Mouse (Mus musculus) forebrain, embryonic 12.5 days (tissue): ENCODE results near the gene Tifab. TPM values are rescaled to one million over a fixed set of nuclear protein-coding genes. Genes with fewer than 3 reads are reported as not detected.
"Not testable (repeated sequence)": the region's sequence is repeated elsewhere in the genome, so short reads cannot be mapped to it uniquely, and the experiment has no call there.

ENCODE experiments used
- ATAC-seq: fragments of 200-750 bp; cut with Nextera tagmentation; 2 replicates; pipeline ENCODE4 v1.8.0; 2017; ENCODE audit warnings: moderate TSS enrichment; ENCODE audit not compliant: low FRiP score
- H3K27ac ChIP-seq: fragments of 300-500 bp; sonication (generic); 2 replicates; pipeline ENCODE4 v1.5.1; 2016; ENCODE audit warnings: mild to moderate bottlenecking
- H3K27me3 ChIP-seq: fragments of 300-500 bp; sonication (generic); 2 replicates; pipeline ENCODE4 v1.6.1; 2016; ENCODE audit warnings: mild to moderate bottlenecking
- H3K36me3 ChIP-seq: fragments of 300-500 bp; sonication (generic); replicated peaks from 2 replicates; pipeline ENCODE4 v1.6.1; 2016; ENCODE audit warnings: mild to moderate bottlenecking
- H3K4me1 ChIP-seq: fragments of 300-500 bp; sonication (generic); 2 replicates; pipeline ENCODE4 v1.6.1; 2016
- H3K4me2 ChIP-seq: fragments of 300-500 bp; sonication (generic); 2 replicates; pipeline ENCODE4 v1.6.1; 2016; ENCODE audit warnings: mild to moderate bottlenecking, moderate library complexity
- H3K4me3 ChIP-seq: fragments of 300-500 bp; sonication (generic); replicated peaks from 2 replicates; pipeline ENCODE4 v1.5.1; 2016; ENCODE audit warnings: mild to moderate bottlenecking
- H3K9ac ChIP-seq: fragments of 300-500 bp; sonication (generic); 2 replicates; pipeline ENCODE4 v1.6.1; 2016; ENCODE audit warnings: mild to moderate bottlenecking
- H3K9me3 ChIP-seq: fragments of 300-500 bp; sonication (generic); 2 replicates; pipeline ENCODE4 v1.6.1; 2016
- WGBS: fragments of 180-500 bp; shearing (Covaris S2); methylation state at CpG from one replicate; pipeline ENCODE4 v1.1.7; 2016; 5-methylcytosine and 5-hydroxymethylcytosine counted together
- polyA plus RNA-seq: library from polyadenylated mRNA; unstranded; fragments of >200 nt; fragmentation: Nextera tagmentation; extraction: Ambion mirVana; gene quantifications from 2 replicates; pipeline ENCODE4 v1.2.1, GENCODE M21; 2016

Tifab gene
- polyA plus RNA-seq, 1 experiment from 2014 or later: 0.77 TPM

DNA sequence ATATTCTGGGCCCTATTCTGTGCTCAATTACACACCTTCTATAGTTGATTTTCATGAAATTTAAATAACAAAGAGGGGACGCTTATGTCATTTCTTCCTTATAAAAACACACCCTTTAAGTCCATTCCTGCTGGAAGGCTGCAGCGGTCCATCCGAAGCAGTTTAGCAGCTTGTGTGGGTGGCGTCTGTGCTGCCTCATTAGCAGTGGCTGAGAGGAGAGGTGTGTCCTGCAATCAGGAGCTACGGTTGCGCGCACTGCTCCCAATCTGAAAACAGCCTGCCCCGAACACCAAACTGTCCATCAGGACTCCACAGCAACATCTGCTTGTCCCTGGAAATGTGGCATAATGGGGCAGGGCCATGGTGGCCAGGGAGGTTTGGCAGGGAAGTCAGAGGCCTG lies 20.8 kb upstream of the Tifab start:
- no peak overlapping the region for H3K9ac ChIP-seq
- no peaks in the 10 kb centered on the region for H3K9me3 ChIP-seq
- H3K4me3 ChIP-seq: no peak overlapping the region
- peaks cover 53% of the 10 kb centered on the region for H3K27me3 ChIP-seq
- WGBS: 26% methylated on average over 8 of the region's 8 CpGs
- H3K36me3 ChIP-seq: no peaks in the 10 kb centered on the region
- H3K27ac ChIP-seq: peak overlapping the region; percentile 83
- H3K4me1 ChIP-seq: peaks cover 35% of the 10 kb centered on the region
- peak; percentile 73 for ATAC-seq
- H3K4me2 ChIP-seq: no peak overlapping the region

DNA sequence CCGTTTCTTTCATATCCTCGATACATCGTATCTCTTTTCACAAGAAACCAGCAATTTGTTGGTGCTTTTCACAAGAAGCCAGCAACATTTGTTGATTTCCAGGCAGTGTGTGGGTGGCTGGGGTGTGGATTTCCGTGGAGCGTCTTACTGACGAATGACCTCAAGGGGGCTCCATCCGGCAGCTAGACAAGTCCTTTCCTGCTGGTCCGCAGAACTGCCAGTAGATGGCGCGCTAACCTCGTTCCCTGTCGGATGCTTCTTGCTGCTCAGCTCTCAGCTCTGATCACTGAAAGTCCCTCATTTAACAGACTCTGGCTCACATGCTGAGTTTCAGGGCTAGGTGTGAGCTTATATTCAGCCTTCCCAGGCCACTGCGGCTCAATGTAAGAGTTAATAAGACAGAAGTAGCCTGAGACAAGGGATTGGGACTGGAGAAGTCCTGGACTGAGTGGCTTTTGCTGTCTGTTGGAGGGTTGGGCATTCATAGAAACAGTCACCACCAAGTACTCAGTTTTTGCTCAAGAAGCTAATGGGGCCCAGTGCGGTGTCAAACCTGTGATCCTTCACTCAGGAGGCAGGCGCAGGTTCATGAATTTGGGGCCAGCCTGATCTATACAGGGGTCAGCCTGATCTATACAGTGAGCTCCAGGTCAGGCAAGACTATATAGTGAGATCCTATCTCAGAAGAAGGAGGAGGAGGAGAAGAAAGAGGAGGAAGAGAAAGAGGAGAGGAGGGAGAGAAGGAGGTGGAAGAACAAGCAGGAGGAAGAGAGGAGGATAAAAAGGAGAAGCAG lies 19.0 kb upstream of the Tifab start:
- H3K4me1 ChIP-seq: peaks cover 32% of the 10 kb centered on the region
- no peaks in the 10 kb centered on the region for H3K9me3 ChIP-seq
- no peak overlapping the region for H3K4me2 ChIP-seq
- WGBS: 10% methylated on average over 15 of the region's 15 CpGs
- H3K4me3 ChIP-seq: no peak overlapping the region
- peaks cover 42% of the 10 kb centered on the region for H3K27me3 ChIP-seq
- peak; percentile 77 for ATAC-seq
- no peak overlapping the region for H3K9ac ChIP-seq
- 0 out of 2 replicates have a peak overlapping the region, but pooled peaks have one; percentile 36 for H3K27ac ChIP-seq
- H3K36me3 ChIP-seq: no peaks in the 10 kb centered on the region

DNA sequence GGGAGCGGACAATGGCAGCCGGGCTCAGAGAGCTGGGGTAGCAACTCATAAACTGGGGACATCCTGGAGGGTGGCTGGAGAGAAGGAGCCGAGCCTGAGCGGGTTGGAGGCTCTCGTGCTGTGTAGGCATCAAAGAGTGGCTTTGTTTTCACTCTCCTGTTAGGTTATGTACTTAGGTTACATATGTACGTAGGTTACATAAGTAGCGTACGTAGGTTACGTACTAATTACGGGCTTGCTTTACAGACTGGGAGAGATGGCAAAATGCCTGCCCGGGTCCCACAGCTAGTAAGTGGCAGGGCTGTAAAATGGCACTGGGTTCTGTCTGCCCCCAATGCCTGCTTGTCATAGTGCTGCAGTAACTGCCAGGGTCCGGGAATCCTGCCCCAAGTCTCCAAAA lies 18.3 kb upstream of the Tifab start:
- Histone ChIP-seq H3K4me1 (peaks cover 32% of the 10 kb centered on the region), H3K27ac (no peak overlapping the region), H3K9ac (no peak overlapping the region), H3K9me3 (no peaks in the 10 kb centered on the region), H3K4me3 (no peak overlapping the region), H3K36me3 (no peaks in the 10 kb centered on the region), H3K27me3 (peaks cover 37% of the 10 kb centered on the region), H3K4me2 (no peak overlapping the region)
- 64% methylated on average over 12 of the region's 12 CpGs for WGBS
- no peak for ATAC-seq

DNA sequence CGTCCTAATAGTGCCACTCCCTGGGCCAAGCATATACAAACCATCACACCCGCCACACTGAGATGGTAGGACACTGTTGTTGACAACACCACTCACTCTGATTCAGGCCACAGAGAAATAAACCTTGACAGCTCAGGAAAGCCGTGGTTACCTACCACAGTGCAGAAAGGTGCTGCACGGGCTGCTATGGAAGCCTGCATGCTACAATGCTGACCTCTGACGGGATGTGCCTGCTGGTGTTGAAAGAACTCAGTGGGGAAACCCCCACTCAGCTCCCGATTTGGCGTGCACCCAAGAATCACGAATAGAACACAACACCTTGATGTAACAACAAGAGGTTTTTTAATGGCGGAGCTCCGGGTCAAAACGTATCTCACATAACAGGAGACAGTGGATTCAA lies 17.1 kb upstream of the Tifab start:
- not testable (repeated sequence) for H3K27ac ChIP-seq, H3K4me3 ChIP-seq, H3K9ac ChIP-seq, ATAC-seq, H3K36me3 ChIP-seq, H3K4me2 ChIP-seq, H3K9me3 ChIP-seq
- H3K27me3 ChIP-seq: peaks cover 37% of the 10 kb centered on the region
- 85% methylated on average over 11 of the region's 11 CpGs for WGBS
- peaks cover 32% of the 10 kb centered on the region for H3K4me1 ChIP-seq

DNA sequence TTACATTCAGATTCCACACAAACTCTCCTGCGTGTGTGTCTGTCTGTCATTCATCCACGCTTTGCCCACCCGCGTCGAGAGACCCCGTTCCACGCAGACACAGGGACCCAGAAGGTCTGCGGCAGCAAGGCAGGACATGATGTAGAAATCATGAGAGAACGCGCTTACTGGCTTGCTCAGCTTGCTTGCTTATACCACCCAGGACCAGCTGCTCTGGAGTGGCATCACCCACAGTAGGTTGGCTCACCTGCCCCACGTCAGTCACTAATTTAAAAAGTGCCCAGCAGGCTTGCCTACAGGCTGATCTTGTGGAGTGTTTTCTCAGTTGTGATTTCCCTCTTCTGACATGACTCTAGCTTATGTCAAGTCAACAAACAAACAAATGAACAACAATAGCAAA lies 15.5 kb upstream of the Tifab start:
- not testable (repeated sequence) for H3K9me3 ChIP-seq, H3K4me2 ChIP-seq, ATAC-seq, H3K27ac ChIP-seq, H3K36me3 ChIP-seq, H3K4me3 ChIP-seq, H3K9ac ChIP-seq
- 91% methylated on average over 11 of the region's 11 CpGs for WGBS
- Histone ChIP-seq H3K4me1 (peaks cover 22% of the 10 kb centered on the region), H3K27me3 (peaks cover 24% of the 10 kb centered on the region)

DNA sequence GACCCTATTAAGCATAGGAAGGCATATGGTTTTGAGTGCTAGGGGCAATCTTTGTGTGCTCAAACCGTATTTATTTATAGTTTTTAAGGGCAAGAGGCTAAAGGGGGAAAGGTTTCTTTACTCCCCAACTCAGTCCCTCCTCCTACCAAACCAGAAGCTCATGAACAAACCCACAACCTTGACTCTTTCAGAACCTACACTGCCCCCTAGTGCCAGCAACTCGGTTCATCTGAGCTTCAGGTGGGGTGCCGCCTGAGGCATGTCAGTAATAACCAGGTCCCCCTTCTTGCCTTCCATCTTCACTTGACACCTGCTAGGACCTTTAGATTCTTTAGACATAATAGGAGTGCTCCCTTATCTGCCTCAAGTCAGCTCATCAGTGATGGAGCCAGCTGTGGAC lies 12.5 kb upstream of the Tifab start:
- 56% methylated on average over 3 of the region's 3 CpGs for WGBS
- Histone ChIP-seq H3K36me3 (no peaks in the 10 kb centered on the region), H3K9ac (no peak overlapping the region), H3K27ac (no peak overlapping the region), H3K9me3 (no peaks in the 10 kb centered on the region), H3K27me3 (0 out of 2 replicates have a peak, but pooled peaks cover 5% of the 10 kb centered on the region), H3K4me3 (no peak overlapping the region), H3K4me1 (no peaks in the 10 kb centered on the region), H3K4me2 (no peak overlapping the region)
- ATAC-seq: no peak

DNA sequence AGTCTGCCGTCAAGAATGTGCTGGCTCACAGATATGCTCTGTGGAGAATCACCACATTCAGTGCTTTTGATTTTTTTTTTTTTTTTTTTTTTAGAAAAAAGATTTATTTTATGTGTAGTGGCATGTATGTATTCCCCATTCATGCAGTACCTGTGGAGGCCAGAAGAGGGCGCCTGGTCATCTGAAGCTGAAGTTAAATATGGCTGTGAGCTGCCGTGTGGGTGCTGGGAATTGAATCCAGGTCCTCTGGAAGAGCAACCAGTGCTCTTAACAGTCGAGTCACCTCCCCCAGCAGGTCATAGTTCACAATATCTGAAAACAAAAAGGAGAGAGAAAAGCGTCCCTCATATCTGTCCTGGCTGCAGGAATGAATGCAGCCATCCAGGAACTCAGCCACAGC lies 11.0 kb upstream of the Tifab start:
- H3K36me3 ChIP-seq: no peaks in the 10 kb centered on the region
- H3K27ac ChIP-seq: no peak overlapping the region
- no peaks in the 10 kb centered on the region for H3K9me3 ChIP-seq
- no peak overlapping the region for H3K4me2 ChIP-seq
- no peak overlapping the region for H3K4me3 ChIP-seq
- H3K4me1 ChIP-seq: no peaks in the 10 kb centered on the region
- WGBS: 81% methylated on average over 5 of the region's 5 CpGs
- ATAC-seq: no peak
- H3K9ac ChIP-seq: no peak overlapping the region
- 0 out of 2 replicates have a peak, but pooled peaks cover 2% of the 10 kb centered on the region for H3K27me3 ChIP-seq

DNA sequence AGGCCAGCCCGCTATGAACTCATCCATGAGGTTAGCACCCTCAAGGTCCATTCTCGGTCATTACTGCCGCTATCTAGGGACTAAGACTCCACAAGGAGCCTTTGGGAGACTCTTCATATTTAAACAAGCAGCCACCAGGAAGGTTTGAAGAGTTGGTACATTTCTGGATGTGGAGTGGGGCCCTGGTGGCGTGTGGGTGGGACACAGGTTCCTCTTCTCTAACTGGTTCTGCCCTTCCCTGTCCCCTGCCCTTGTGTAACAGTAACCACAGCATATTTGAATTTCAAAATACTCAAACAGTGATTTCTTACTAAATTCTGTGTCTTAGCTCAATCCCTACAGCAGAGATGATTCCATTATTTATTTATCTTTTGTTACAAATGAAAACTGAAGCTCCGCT lies 5.0 kb upstream of the Tifab start:
- Histone ChIP-seq H3K36me3 (no peaks in the 10 kb centered on the region), H3K4me3 (no peak overlapping the region), H3K27me3 (peaks cover 9% of the 10 kb centered on the region; the same call in 1 of the 2 replicates), H3K9ac (no peak overlapping the region), H3K9me3 (no peaks in the 10 kb centered on the region), H3K4me2 (no peak overlapping the region), H3K27ac (no peak overlapping the region), H3K4me1 (no peaks in the 10 kb centered on the region)
- WGBS: 84% methylated on average over 5 of the region's 5 CpGs
- no peak for ATAC-seq

DNA sequence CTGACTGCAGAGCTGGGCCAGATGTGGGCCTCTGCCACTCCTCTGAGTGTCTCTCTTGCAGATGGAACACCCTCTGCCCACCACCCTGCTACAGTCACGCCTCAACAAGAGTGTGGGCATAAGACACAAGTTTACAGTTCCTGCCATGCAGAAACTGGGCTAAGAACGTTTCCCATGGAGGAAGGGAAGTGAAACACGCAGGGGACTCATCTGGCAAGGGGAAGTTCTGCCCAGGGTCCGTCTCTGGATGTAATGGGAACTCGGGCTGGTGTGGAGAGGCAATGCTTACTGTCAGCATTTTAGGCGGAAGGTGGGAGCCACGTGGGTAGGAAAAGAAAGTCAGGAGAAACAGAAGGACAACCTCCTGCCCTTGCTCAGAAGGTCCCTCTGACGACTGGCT lies 2.7 kb upstream of the Tifab start:
- H3K4me3 ChIP-seq: no peak overlapping the region
- peaks cover 9% of the 10 kb centered on the region; the same call in 1 of the 2 replicates for H3K27me3 ChIP-seq
- H3K4me2 ChIP-seq: no peak overlapping the region
- no peak overlapping the region for H3K9ac ChIP-seq
- no peaks in the 10 kb centered on the region for H3K36me3 ChIP-seq
- no peak for ATAC-seq
- no peaks in the 10 kb centered on the region for H3K4me1 ChIP-seq
- no peak overlapping the region for H3K27ac ChIP-seq
- WGBS: 73% methylated on average over 8 of the region's 8 CpGs
- H3K9me3 ChIP-seq: no peaks in the 10 kb centered on the region

DNA sequence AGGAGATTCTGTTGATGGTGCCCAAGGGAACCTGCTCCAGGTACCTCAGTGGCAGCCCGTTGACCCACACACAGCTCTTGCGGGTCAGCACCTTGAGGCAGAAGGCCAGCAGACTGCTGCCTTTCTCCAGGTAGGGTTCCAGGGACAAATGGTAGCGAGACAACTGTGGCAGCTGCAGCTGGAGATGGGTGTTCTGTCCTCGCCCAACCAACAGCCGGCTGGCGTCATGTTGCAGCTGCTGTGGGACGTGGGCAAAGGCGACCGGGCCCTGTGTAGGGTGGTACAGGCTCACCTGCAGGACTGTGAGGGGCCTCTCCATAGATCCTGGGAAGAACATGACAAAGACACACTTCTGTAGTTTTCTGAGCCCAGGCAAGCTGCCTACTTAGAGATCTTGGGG lies 2.4 kb downstream of the Tifab start:
- Histone ChIP-seq H3K4me2 (no peak overlapping the region), H3K9ac (no peak overlapping the region), H3K4me3 (no peak overlapping the region), H3K9me3 (no peaks in the 10 kb centered on the region), H3K27me3 (peaks cover 11% of the 10 kb centered on the region; the same call in 1 of the 2 replicates), H3K27ac (no peak overlapping the region), H3K4me1 (no peaks in the 10 kb centered on the region), H3K36me3 (no peaks in the 10 kb centered on the region)
- no peak for ATAC-seq
- whole genome bisulfite sequencing: 96% methylated on average over 9 of the region's 9 CpGs

DNA sequence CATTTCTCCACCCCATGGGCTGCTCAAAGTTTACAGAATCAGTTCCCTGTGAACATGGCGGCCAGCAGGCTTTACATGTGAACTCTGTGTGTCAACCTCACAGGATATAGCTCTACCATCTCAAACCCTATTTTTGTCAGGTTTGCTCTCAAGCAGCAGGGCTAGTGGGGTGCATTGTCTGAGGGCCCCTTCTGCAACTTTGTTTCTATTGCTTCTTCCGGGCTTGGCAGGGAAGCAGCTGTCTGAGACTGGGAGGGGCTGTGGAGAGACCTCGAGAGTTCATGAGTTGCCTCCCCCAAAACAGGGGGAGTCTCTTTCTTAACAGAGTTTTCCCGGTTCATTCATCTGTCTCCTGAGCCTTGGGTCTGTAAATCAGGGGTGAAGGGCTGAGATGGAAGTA lies 2.8 kb downstream of the Tifab start:
- WGBS: 79% methylated on average over 4 of the region's 4 CpGs
- no peak overlapping the region for H3K27ac ChIP-seq

DNA sequence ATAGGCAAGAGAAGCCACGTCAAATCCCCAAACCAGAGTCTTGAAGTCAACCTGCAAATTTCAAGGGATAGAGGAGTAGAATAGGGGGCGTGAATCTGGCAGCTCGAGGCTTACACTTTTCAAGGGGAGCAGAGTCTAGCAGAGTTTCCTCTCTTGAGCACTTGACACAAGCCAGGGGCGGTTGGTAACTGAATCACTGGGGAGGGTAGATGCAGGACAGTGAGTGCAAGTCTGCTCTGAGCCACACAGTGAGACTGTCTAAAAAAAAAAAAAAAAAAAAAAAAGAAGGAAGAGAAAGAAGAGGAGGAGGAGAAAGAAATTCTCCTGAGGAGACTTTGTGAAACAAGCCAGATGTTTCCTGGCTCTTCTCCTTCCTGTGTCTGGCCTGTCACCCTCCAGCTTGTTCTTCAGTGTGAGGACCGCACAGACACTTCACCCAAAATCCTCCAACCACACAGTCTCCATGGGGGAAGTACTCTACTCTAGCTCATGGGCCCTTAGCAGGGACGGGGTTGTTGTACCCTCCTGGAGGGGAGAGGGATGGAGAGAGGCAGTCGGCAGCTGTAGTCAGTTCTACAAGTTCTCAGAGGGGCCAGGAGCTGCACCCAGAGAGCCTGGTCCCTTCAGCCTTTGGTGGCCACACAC lies 5.7 kb downstream of the Tifab start:
- no peak overlapping the region for H3K4me3 ChIP-seq
- no peak for ATAC-seq
- WGBS: 67% methylated on average over 7 of the region's 7 CpGs
- no peak overlapping the region for H3K9ac ChIP-seq
- 0 out of 2 replicates have a peak, but pooled peaks cover 8% of the 10 kb centered on the region for H3K27me3 ChIP-seq
- H3K27ac ChIP-seq: no peak overlapping the region
- peaks cover 6% of the 10 kb centered on the region for H3K4me1 ChIP-seq
- H3K9me3 ChIP-seq: no peaks in the 10 kb centered on the region
- no peaks in the 10 kb centered on the region for H3K36me3 ChIP-seq
- no peak overlapping the region for H3K4me2 ChIP-seq

More for the DNA sequence above, 2.8 kb downstream of the Tifab start:
- peaks cover 11% of the 10 kb centered on the region; the same call in 1 of the 2 replicates for H3K27me3 ChIP-seq
- H3K4me3 ChIP-seq: no peak overlapping the region
- no peak overlapping the region for H3K4me2 ChIP-seq
- no peaks in the 10 kb centered on the region for H3K4me1 ChIP-seq
- no peaks in the 10 kb centered on the region for H3K9me3 ChIP-seq
- ATAC-seq: no peak
- no peak overlapping the region for H3K9ac ChIP-seq
- H3K36me3 ChIP-seq: no peaks in the 10 kb centered on the region

DNA sequence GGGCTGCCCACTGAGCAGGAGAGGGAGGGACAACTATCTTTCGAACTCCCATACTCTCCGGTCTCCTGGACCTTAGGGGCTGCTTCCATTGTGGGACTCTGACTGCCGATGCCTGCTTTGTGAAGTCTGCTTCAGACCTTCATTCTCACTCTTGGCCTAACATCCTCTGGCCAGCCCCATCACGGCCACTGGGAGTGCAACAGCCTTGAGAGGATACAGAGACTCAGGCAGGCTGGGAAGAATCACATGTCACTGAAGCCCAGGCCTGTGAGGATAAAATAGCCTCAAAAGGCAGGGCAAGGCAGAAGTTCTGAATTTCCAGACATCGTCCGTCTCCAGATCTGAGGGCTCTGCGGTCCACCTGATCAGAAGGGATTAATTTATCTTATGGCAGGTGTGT lies 6.6 kb downstream of the Tifab start:
- Histone ChIP-seq H3K27me3 (0 out of 2 replicates have a peak, but pooled peaks cover 8% of the 10 kb centered on the region), H3K9ac (no peak overlapping the region), H3K27ac (no peak overlapping the region), H3K4me1 (peaks cover 8% of the 10 kb centered on the region), H3K4me2 (no peak overlapping the region), H3K9me3 (no peaks in the 10 kb centered on the region), H3K36me3 (no peaks in the 10 kb centered on the region), H3K4me3 (no peak overlapping the region)
- WGBS: 89% methylated on average over 7 of the region's 7 CpGs
- no peak for ATAC-seq
